Mouse (Mus musculus): ENCODE data around the gene Fuz. TPM values are rescaled to one million over a fixed set of nuclear protein-coding genes. Genes with fewer than 3 reads are reported as not detected.

The Fuz gene
- polyA plus RNA-seq (2014; fragmentation: Nextera tagmentation; extraction: Ambion mirVana): 18.7 and 20.0 TPM in 2 replicates

GRCm38 (mm10) chr7:44895593-44896434 is at the start of gene Fuz:
Gene Fuz, plus strand, starts transcription at chr7:44896079.
- H3K4me2 ChIP-seq (ENCODE audit: low read depth): peak within 1 kb of the TSS; percentile 87
- no peaks in the 10 kb centered on the region for H3K9me3 ChIP-seq (ENCODE audit: control insufficient read depth, low read length)
- peak; percentile 71 for ATAC-seq (ENCODE audit: insufficient read depth, low FRiP score, low TSS enrichment)
- H3K36me3 ChIP-seq (ENCODE audit: control insufficient read depth, insufficient read depth, low read length): peaks cover 7% of the 10 kb centered on the region
- WGBS: 1% methylated on average over 34 of the region's 34 CpGs
- peak within 1 kb of the TSS; percentile 76 for H3K9ac ChIP-seq (ENCODE audit: low read length)
- peak within 1 kb of the TSS; percentile 83 for H3K27ac ChIP-seq (ENCODE audit: low read depth, low read length)
- H3K27me3 ChIP-seq (ENCODE audit: control insufficient read depth, insufficient read depth, low read length): no peaks in the 10 kb centered on the region
- H3K4me3 ChIP-seq (ENCODE audit: low read depth, low read length): peak within 1 kb of the TSS; percentile 64
- peak; percentile 91 for DNase-seq (ENCODE audit: low spot score)
- H3K4me1 ChIP-seq (ENCODE audit: control insufficient read depth, insufficient read depth, low read length): peaks cover 23% of the 10 kb centered on the region

- H3K4me1 ChIP-seq (ENCODE audit: control insufficient read depth, insufficient read depth, low read length): peaks cover 10% of the 10 kb centered on the region
- no peaks in the 10 kb centered on the region for H3K27me3 ChIP-seq (ENCODE audit: control insufficient read depth, insufficient read depth, low read length)
- H3K9ac ChIP-seq (ENCODE audit: low read length): no peak overlapping the region
- no peak overlapping the region for H3K4me3 ChIP-seq (ENCODE audit: low read depth, low read length)
- H3K36me3 ChIP-seq (ENCODE audit: control insufficient read depth, insufficient read depth, low read length): peaks cover 8% of the 10 kb centered on the region
- ATAC-seq (ENCODE audit: insufficient read depth, low FRiP score, low TSS enrichment): no peak
- no peak overlapping the region for H3K27ac ChIP-seq (ENCODE audit: low read depth, low read length)
- H3K4me2 ChIP-seq (ENCODE audit: low read depth): no peak overlapping the region
- WGBS: 93% methylated on average over 7 of the region's 7 CpGs
- no peak for DNase-seq (ENCODE audit: low spot score)
- H3K9me3 ChIP-seq (ENCODE audit: control insufficient read depth, low read length): no peaks in the 10 kb centered on the region
Measured at GRCm38 (mm10) chr7:44846804-44847203, 49.1 kb upstream of the Fuz start.

- Histone ChIP-seq H3K9ac (ENCODE audit: low read length) (no peak overlapping the region; the same call in 1 of the 2 replicates), H3K36me3 (ENCODE audit: control insufficient read depth, insufficient read depth, low read length) (peaks cover 6% of the 10 kb centered on the region), H3K27ac (ENCODE audit: low read depth, low read length) (no peak overlapping the region), H3K4me2 (ENCODE audit: low read depth) (peak overlapping the region; percentile 91), H3K4me1 (ENCODE audit: control insufficient read depth, insufficient read depth, low read length) (peaks cover 10% of the 10 kb centered on the region), H3K9me3 (ENCODE audit: control insufficient read depth, low read length) (no peaks in the 10 kb centered on the region), H3K4me3 (ENCODE audit: low read depth, low read length) (peak overlapping the region; percentile 85), H3K27me3 (ENCODE audit: control insufficient read depth, insufficient read depth, low read length) (no peaks in the 10 kb centered on the region)
- ATAC-seq (ENCODE audit: insufficient read depth, low FRiP score, low TSS enrichment): no peak
- no peak for DNase-seq (ENCODE audit: low spot score)
- WGBS: 81% methylated on average over 5 of the region's 5 CpGs
Measured at GRCm38 (mm10) chr7:44847772-44848171, 48.1 kb upstream of the Fuz start.

- peak within 1 kb of the TSS; percentile 83 for H3K9ac ChIP-seq (ENCODE audit: low read length)
- peak within 1 kb of the TSS; percentile 68 for H3K27ac ChIP-seq (ENCODE audit: low read depth, low read length)
- ATAC-seq (ENCODE audit: insufficient read depth, low FRiP score, low TSS enrichment) (peak; percentile 81), DNase-seq (ENCODE audit: low spot score) (peak; percentile 96)
- H3K9me3 ChIP-seq (ENCODE audit: control insufficient read depth, low read length): no peaks in the 10 kb centered on the region
- WGBS: 0% methylated on average over 54 of the region's 54 CpGs
- H3K4me1 ChIP-seq (ENCODE audit: control insufficient read depth, insufficient read depth, low read length): peaks cover 15% of the 10 kb centered on the region
- H3K27me3 ChIP-seq (ENCODE audit: control insufficient read depth, insufficient read depth, low read length): no peaks in the 10 kb centered on the region
- H3K4me2 ChIP-seq (ENCODE audit: low read depth): peak within 1 kb of the TSS; percentile 91
- peak within 1 kb of the TSS; percentile 85 for H3K4me3 ChIP-seq (ENCODE audit: low read depth, low read length)
- peaks cover 6% of the 10 kb centered on the region for H3K36me3 ChIP-seq (ENCODE audit: control insufficient read depth, insufficient read depth, low read length)
Measured at GRCm38 (mm10) chr7:44848561-44849415, 47.1 kb upstream of the Fuz start, which contains the start of the genes Akt1s1 and Tbc1d17. Gene Akt1s1, plus strand, starts transcription at chr7:44848991. Gene Tbc1d17, minus strand, starts transcription at chr7:44849079.

- DNase-seq (ENCODE audit: low spot score) (peak; percentile 93), ATAC-seq (ENCODE audit: insufficient read depth, low FRiP score, low TSS enrichment) (peak; percentile 72)
- H3K4me2 ChIP-seq (ENCODE audit: low read depth): peak overlapping the region; percentile 91
- no peaks in the 10 kb centered on the region for H3K27me3 ChIP-seq (ENCODE audit: control insufficient read depth, insufficient read depth, low read length)
- under 1% methylated on average over 41 of the region's 41 CpGs for WGBS
- H3K9me3 ChIP-seq (ENCODE audit: control insufficient read depth, low read length): no peaks in the 10 kb centered on the region
- H3K36me3 ChIP-seq (ENCODE audit: control insufficient read depth, insufficient read depth, low read length): peaks cover 6% of the 10 kb centered on the region
- peak overlapping the region; percentile 68 for H3K27ac ChIP-seq (ENCODE audit: low read depth, low read length)
- peak overlapping the region; percentile 85 for H3K4me3 ChIP-seq (ENCODE audit: low read depth, low read length)
- peaks cover 20% of the 10 kb centered on the region for H3K4me1 ChIP-seq (ENCODE audit: control insufficient read depth, insufficient read depth, low read length)
- peak overlapping the region; percentile 83 for H3K9ac ChIP-seq (ENCODE audit: low read length)
Measured at GRCm38 (mm10) chr7:44849416-44850111, 46.3 kb upstream of the Fuz start.

- Histone ChIP-seq H3K9me3 (ENCODE audit: control insufficient read depth, low read length) (no peaks in the 10 kb centered on the region), H3K27ac (ENCODE audit: low read depth, low read length) (peak overlapping the region; percentile 68), H3K4me3 (ENCODE audit: low read depth, low read length) (peak overlapping the region; percentile 85), H3K36me3 (ENCODE audit: control insufficient read depth, insufficient read depth, low read length) (peaks cover 4% of the 10 kb centered on the region), H3K4me2 (ENCODE audit: low read depth) (peak overlapping the region; percentile 91), H3K4me1 (ENCODE audit: control insufficient read depth, insufficient read depth, low read length) (peaks cover 24% of the 10 kb centered on the region), H3K27me3 (ENCODE audit: control insufficient read depth, insufficient read depth, low read length) (no peaks in the 10 kb centered on the region), H3K9ac (ENCODE audit: low read length) (peak overlapping the region; percentile 83)
- ATAC-seq (ENCODE audit: insufficient read depth, low FRiP score, low TSS enrichment): peak; percentile 49
- 0% methylated on average over 33 of the region's 33 CpGs for WGBS
- DNase-seq (ENCODE audit: low spot score): peak; percentile 86
Measured at GRCm38 (mm10) chr7:44850146-44850545, 45.7 kb upstream of the Fuz start.

GRCm38 (mm10) chr7:44850789-44851624 is 44.9 kb upstream of the Fuz start:
- Histone ChIP-seq H3K9ac (ENCODE audit: low read length) (peak overlapping the region; percentile 83), H3K4me1 (ENCODE audit: control insufficient read depth, insufficient read depth, low read length) (peaks cover 27% of the 10 kb centered on the region), H3K27ac (ENCODE audit: low read depth, low read length) (no peak overlapping the region), H3K36me3 (ENCODE audit: control insufficient read depth, insufficient read depth, low read length) (no peaks in the 10 kb centered on the region), H3K9me3 (ENCODE audit: control insufficient read depth, low read length) (no peaks in the 10 kb centered on the region), H3K4me2 (ENCODE audit: low read depth) (peak overlapping the region; percentile 91), H3K27me3 (ENCODE audit: control insufficient read depth, insufficient read depth, low read length) (no peaks in the 10 kb centered on the region), H3K4me3 (ENCODE audit: low read depth, low read length) (peak overlapping the region; percentile 85)
- DNase-seq (ENCODE audit: low spot score) (no peak), ATAC-seq (ENCODE audit: insufficient read depth, low FRiP score, low TSS enrichment) (no peak)
- 83% methylated on average over 8 of the region's 8 CpGs for WGBS
